Mouse (Mus musculus): ENCODE results near the gene Csnk1e. TPM values are rescaled to one million over a fixed set of nuclear protein-coding genes. Genes with fewer than 3 reads are reported as not detected.

The Csnk1e gene
- polyA plus RNA-seq, 1 experiment: 31.5 TPM

- Histone ChIP-seq H3K27me3 (replicated peaks; ENCODE audit: control insufficient read depth, insufficient read depth, low read length) (no peaks in the 10 kb centered on the region), H3K36me3 (ENCODE audit: control insufficient read depth, insufficient read depth, low read length) (no peaks in the 10 kb centered on the region), H3K4me3 (ENCODE audit: insufficient read depth, low read depth, low read length) (no peak overlapping the region), H3K4me1 (ENCODE audit: control insufficient read depth, insufficient read depth, low read length) (no peaks in the 10 kb centered on the region), H3K27ac (ENCODE audit: insufficient read depth, low read depth, low read length) (no peak overlapping the region)
- TF ChIP-seq CTCF (conservative IDR thresholded peaks at IDR 0.05; ENCODE audit: insufficient read depth, insufficient read length, low read depth, low read length) (no peak), POLR2A (IDR thresholded peaks at IDR 0.05; ENCODE audit: low read depth, low read length) (no peak)
- WGBS: 97% methylated on average over 3 of the region's 3 CpGs
- DNase-seq: no peak
Observed at GRCm38 (mm10) chr15:79413201-79413600, 42.2 kb downstream of the Csnk1e start.

GRCm38 (mm10) chr15:79411363-79412065 is 43.9 kb downstream of the Csnk1e start:
- TF ChIP-seq CTCF (conservative IDR thresholded peaks at IDR 0.05; ENCODE audit: insufficient read depth, insufficient read length, low read depth, low read length): peak; percentile 61
- no peak for TF ChIP-seq POLR2A (IDR thresholded peaks at IDR 0.05; ENCODE audit: low read depth, low read length)
- DNase-seq: no peak
- WGBS: 80% methylated on average over 10 of the region's 10 CpGs
- Histone ChIP-seq H3K36me3 (ENCODE audit: control insufficient read depth, insufficient read depth, low read length) (no peaks in the 10 kb centered on the region), H3K27ac (ENCODE audit: insufficient read depth, low read depth, low read length) (no peak overlapping the region), H3K4me3 (ENCODE audit: insufficient read depth, low read depth, low read length) (no peak overlapping the region), H3K27me3 (replicated peaks; ENCODE audit: control insufficient read depth, insufficient read depth, low read length) (no peaks in the 10 kb centered on the region), H3K4me1 (ENCODE audit: control insufficient read depth, insufficient read depth, low read length) (no peaks in the 10 kb centered on the region)

GRCm38 (mm10) chr15:79409077-79409573 is 46.2 kb downstream of the Csnk1e start:
- Histone ChIP-seq H3K27ac (ENCODE audit: insufficient read depth, low read depth, low read length) (no peak overlapping the region), H3K36me3 (ENCODE audit: control insufficient read depth, insufficient read depth, low read length) (no peaks in the 10 kb centered on the region), H3K4me1 (ENCODE audit: control insufficient read depth, insufficient read depth, low read length) (no peaks in the 10 kb centered on the region), H3K4me3 (ENCODE audit: insufficient read depth, low read depth, low read length) (no peak overlapping the region), H3K27me3 (replicated peaks; ENCODE audit: control insufficient read depth, insufficient read depth, low read length) (no peaks in the 10 kb centered on the region)
- DNase-seq: no peak
- no peak for TF ChIP-seq POLR2A (IDR thresholded peaks at IDR 0.05; ENCODE audit: low read depth, low read length)
- TF ChIP-seq CTCF (conservative IDR thresholded peaks at IDR 0.05; ENCODE audit: insufficient read depth, insufficient read length, low read depth, low read length): no peak
- 86% methylated on average over 4 of the region's 4 CpGs for WGBS

- WGBS: 92% methylated on average over 4 of the region's 4 CpGs
Observed at GRCm38 (mm10) chr15:79406564-79406963, 48.8 kb downstream of the Csnk1e start.

GRCm38 (mm10) chr15:79404277-79404676 is 51.1 kb downstream of the Csnk1e start:
- 88% methylated on average over 1 of the region's 1 CpGs for WGBS
- TF ChIP-seq CTCF (conservative IDR thresholded peaks at IDR 0.05; ENCODE audit: insufficient read depth, insufficient read length, low read depth, low read length): no peak
- Histone ChIP-seq H3K4me1 (ENCODE audit: control insufficient read depth, insufficient read depth, low read length) (peaks cover 26% of the 10 kb centered on the region), H3K4me3 (ENCODE audit: insufficient read depth, low read depth, low read length) (no peak overlapping the region), H3K27me3 (replicated peaks; ENCODE audit: control insufficient read depth, insufficient read depth, low read length) (no peaks in the 10 kb centered on the region), H3K36me3 (ENCODE audit: control insufficient read depth, insufficient read depth, low read length) (no peaks in the 10 kb centered on the region), H3K27ac (ENCODE audit: insufficient read depth, low read depth, low read length) (no peak overlapping the region)
- DNase-seq: no peak

More at GRCm38 (mm10) chr15:79406564-79406963, 48.8 kb downstream of the Csnk1e start:
- no peak overlapping the region for H3K27ac ChIP-seq (ENCODE audit: insufficient read depth, low read depth, low read length)
- no peak overlapping the region for H3K4me3 ChIP-seq (ENCODE audit: insufficient read depth, low read depth, low read length)
- no peaks in the 10 kb centered on the region for H3K36me3 ChIP-seq (ENCODE audit: control insufficient read depth, insufficient read depth, low read length)
- no peak for DNase-seq
- no peaks in the 10 kb centered on the region for H3K27me3 ChIP-seq (replicated peaks; ENCODE audit: control insufficient read depth, insufficient read depth, low read length)
- H3K4me1 ChIP-seq (ENCODE audit: control insufficient read depth, insufficient read depth, low read length): peaks cover 9% of the 10 kb centered on the region; the same call in 1 of the 2 replicates
- TF ChIP-seq CTCF (conservative IDR thresholded peaks at IDR 0.05; ENCODE audit: insufficient read depth, insufficient read length, low read depth, low read length) (no peak), POLR2A (IDR thresholded peaks at IDR 0.05; ENCODE audit: low read depth, low read length) (no peak)

GRCm38 (mm10) chr15:79403763-79404210 is 51.6 kb downstream of the Csnk1e start:
- no peaks in the 10 kb centered on the region for H3K36me3 ChIP-seq (ENCODE audit: control insufficient read depth, insufficient read depth, low read length)
- peaks cover 29% of the 10 kb centered on the region for H3K4me1 ChIP-seq (ENCODE audit: control insufficient read depth, insufficient read depth, low read length)
- WGBS: 22% methylated on average over 9 of the region's 9 CpGs
- no peak for DNase-seq
- peak overlapping the region; percentile 85; the same call in 1 of the 2 replicates for H3K27ac ChIP-seq (ENCODE audit: insufficient read depth, low read depth, low read length)
- H3K27me3 ChIP-seq (replicated peaks; ENCODE audit: control insufficient read depth, insufficient read depth, low read length): no peaks in the 10 kb centered on the region
- H3K4me3 ChIP-seq (ENCODE audit: insufficient read depth, low read depth, low read length): peak overlapping the region; percentile 91
- TF ChIP-seq POLR2A (IDR thresholded peaks at IDR 0.05; ENCODE audit: low read depth, low read length) (no peak), CTCF (conservative IDR thresholded peaks at IDR 0.05; ENCODE audit: insufficient read depth, insufficient read length, low read depth, low read length) (no peak)
